Mouse (Mus musculus) heart, postnatal 0 days (tissue): ENCODE measurements around the gene Atp2c2.
A peak's percentile ranks its signal among the peaks of the same experiment; 100 is the strongest.

Experiments used
- CTCF ChIP-seq: IDR thresholded peaks from 2 replicates; pipeline ENCODE4 v1.5.1; 2016; ENCODE audit warnings: antibody characterized with exemption, control low read depth, low read depth
- EP300 ChIP-seq: IDR thresholded peaks from 2 replicates; pipeline ENCODE4 v1.6.1; 2016; ENCODE audit warnings: antibody characterized with exemption, low read depth

- TF ChIP-seq EP300 (no peak), CTCF (peak; percentile 56)
Observed at GRCm38 (mm10) chr8:119717765-119718164, 18.0 kb downstream of the Atp2c2 start.
